Mouse (Mus musculus) intestine, embryonic 16.5 days (tissue): ENCODE results near the gene Taf10. TPM values are rescaled to one million over a fixed set of nuclear protein-coding genes. Genes with fewer than 3 reads are reported as not detected.
"Not testable (repeated sequence)": the region's sequence is repeated elsewhere in the genome, so short reads cannot be mapped to it uniquely, and the experiment has no call there.

Source experiments
- ATAC-seq: fragments of 200-750 bp; cut with Nextera tagmentation; 2 replicates; pipeline ENCODE4 v1.8.0; 2017; ENCODE audit warnings: moderate TSS enrichment, moderate library complexity
- H3K27ac ChIP-seq: fragments of 300-500 bp; sonication (generic); 2 replicates; pipeline ENCODE4 v1.5.1; 2014; ENCODE audit warnings: mild to moderate bottlenecking, low read length
- H3K27me3 ChIP-seq: fragments of 300-500 bp; sonication (generic); replicated peaks from 2 replicates; pipeline ENCODE4 v1.6.1; 2014; ENCODE audit warnings: low read length, control low read depth, mixed read lengths; ENCODE audit not compliant: control insufficient read depth, insufficient read depth
- H3K36me3 ChIP-seq: fragments of 300-500 bp; sonication (generic); 2 replicates; pipeline ENCODE4 v1.6.1; 2014; ENCODE audit warnings: low read length, control low read depth; ENCODE audit not compliant: control insufficient read depth, insufficient read depth
- H3K4me1 ChIP-seq: fragments of 300-500 bp; sonication (generic); 2 replicates; pipeline ENCODE4 v1.6.1; 2014; ENCODE audit warnings: low read length, control low read depth, mixed read lengths; ENCODE audit not compliant: control insufficient read depth, insufficient read depth
- H3K4me2 ChIP-seq: fragments of 300-500 bp; sonication (generic); 2 replicates; pipeline ENCODE4 v1.6.1; 2014; ENCODE audit warnings: low read depth, low read length, control low read depth
- H3K4me3 ChIP-seq: fragments of 300-500 bp; sonication (generic); 2 replicates; pipeline ENCODE4 v1.5.1; 2014; ENCODE audit warnings: mild to moderate bottlenecking, low read length
- H3K9ac ChIP-seq: fragments of 300-500 bp; sonication (generic); 2 replicates; pipeline ENCODE4 v1.6.1; 2014; ENCODE audit warnings: low read depth, low read length
- H3K9me3 ChIP-seq: fragments of 300-500 bp; sonication (generic); 2 replicates; pipeline ENCODE4 v1.6.1; 2016; ENCODE audit warnings: low read length, control low read depth; ENCODE audit not compliant: control insufficient read depth
- WGBS: fragments of 180-500 bp; shearing (Covaris S2); extraction: QIAGEN DNeasy Blood & Tissue Kit; methylation state at CpG from one replicate; pipeline ENCODE4 v1.1.7; 2014; 5-methylcytosine and 5-hydroxymethylcytosine counted together
- polyA plus RNA-seq: library from polyadenylated mRNA; unstranded; fragments of >200 nt; fragmentation: Nextera tagmentation; extraction: Ambion mirVana; gene quantifications from 2 replicates; pipeline ENCODE4 v1.2.1, GENCODE M21; 2015

The Taf10 gene
- polyA plus RNA-seq, 1 experiment from 2014 or later: 114 TPM

GRCm38 (mm10) chr7:105762517-105763270, 18.5 kb upstream of the Taf10 start:
- Histone ChIP-seq H3K4me2 (peak overlapping the region; percentile 59), H3K27ac (no peak overlapping the region), H3K36me3 (peaks cover 17% of the 10 kb centered on the region), H3K27me3 (no peaks in the 10 kb centered on the region), H3K9ac (0 out of 2 replicates have a peak overlapping the region, but pooled peaks have one; percentile 5), H3K9me3 (no peaks in the 10 kb centered on the region), H3K4me3 (peak overlapping the region; percentile 36), H3K4me1 (no peaks in the 10 kb centered on the region)
- 46% methylated on average over 55 of the region's 55 CpGs for WGBS
- ATAC-seq: 0 out of 2 replicates have a peak, but pooled peaks have one; percentile 26

- Histone ChIP-seq H3K9me3 (no peaks in the 10 kb centered on the region), H3K27me3 (no peaks in the 10 kb centered on the region), H3K4me1 (no peaks in the 10 kb centered on the region), H3K4me3 (peak overlapping the region; percentile 36), H3K36me3 (peaks cover 17% of the 10 kb centered on the region), H3K27ac (no peak overlapping the region), H3K4me2 (peak overlapping the region; percentile 59), H3K9ac (0 out of 2 replicates have a peak overlapping the region, but pooled peaks have one; percentile 5)
- peak; percentile 67 for ATAC-seq
- 44% methylated on average over 51 of the region's 51 CpGs for WGBS
Observed at GRCm38 (mm10) chr7:105761813-105762484, 17.8 kb upstream of the Taf10 start.

GRCm38 (mm10) chr7:105753281-105753680, 9.1 kb upstream of the Taf10 start:
- Histone ChIP-seq H3K4me3 (no peak overlapping the region), H3K9ac (no peak overlapping the region), H3K27me3 (no peaks in the 10 kb centered on the region), H3K4me1 (peaks cover 12% of the 10 kb centered on the region), H3K36me3 (peaks cover 7% of the 10 kb centered on the region), H3K27ac (no peak overlapping the region), H3K9me3 (no peaks in the 10 kb centered on the region), H3K4me2 (no peak overlapping the region)
- no peak for ATAC-seq
- 90% methylated on average over 10 of the region's 10 CpGs for WGBS

- no peaks in the 10 kb centered on the region for H3K9me3 ChIP-seq
- 94% methylated on average over 2 of the region's 2 CpGs for WGBS
- H3K27me3 ChIP-seq: no peaks in the 10 kb centered on the region
- no peak overlapping the region for H3K4me3 ChIP-seq
- peaks cover 12% of the 10 kb centered on the region for H3K4me1 ChIP-seq
- H3K9ac ChIP-seq: no peak overlapping the region
- ATAC-seq: peak; percentile 3; the same call in 1 of the 2 replicates
- H3K36me3 ChIP-seq: peaks cover 6% of the 10 kb centered on the region
- no peak overlapping the region for H3K27ac ChIP-seq
- H3K4me2 ChIP-seq: no peak overlapping the region
Observed at GRCm38 (mm10) chr7:105752716-105753115, 8.6 kb upstream of the Taf10 start.

- 15% methylated on average over 20 of the region's 20 CpGs for WGBS
- Histone ChIP-seq H3K9me3 (no peaks in the 10 kb centered on the region), H3K4me3 (peak within 1 kb of the TSS; percentile 68), H3K9ac (peak within 1 kb of the TSS; percentile 80), H3K4me1 (peaks cover 12% of the 10 kb centered on the region), H3K27ac (peak within 1 kb of the TSS; percentile 30; the same call in 1 of the 2 replicates), H3K27me3 (no peaks in the 10 kb centered on the region), H3K36me3 (peaks cover 8% of the 10 kb centered on the region), H3K4me2 (peak within 1 kb of the TSS; percentile 76)
- ATAC-seq: peak; percentile 92
Observed at GRCm38 (mm10) chr7:105751491-105752433, 7.6 kb upstream of the Taf10 start, which contains the start of gene Tpp1. Tpp1 (minus strand) TSS chr7:105752235.

- WGBS: 67% methylated on average over 2 of the region's 2 CpGs
- H3K27ac ChIP-seq: no peak overlapping the region
- no peak overlapping the region for H3K4me2 ChIP-seq
- H3K4me3 ChIP-seq: no peak overlapping the region
- no peak overlapping the region for H3K9ac ChIP-seq
- no peak for ATAC-seq
- no peaks in the 10 kb centered on the region for H3K9me3 ChIP-seq
- no peaks in the 10 kb centered on the region for H3K27me3 ChIP-seq
- H3K36me3 ChIP-seq: peaks cover 5% of the 10 kb centered on the region; the same call in 1 of the 2 replicates
- peaks cover 15% of the 10 kb centered on the region for H3K4me1 ChIP-seq
Observed at GRCm38 (mm10) chr7:105747776-105748175, 3.6 kb upstream of the Taf10 start.

- Histone ChIP-seq H3K4me2 (peak overlapping the region; percentile 72), H3K27ac (peak overlapping the region; percentile 73), H3K4me3 (peak overlapping the region; percentile 84), H3K36me3 (peaks cover 18% of the 10 kb centered on the region), H3K9ac (peak overlapping the region; percentile 84)
- not testable (repeated sequence) for H3K4me1 ChIP-seq, ATAC-seq, H3K27me3 ChIP-seq, H3K9me3 ChIP-seq
- WGBS: 31% methylated on average over 20 of the region's 20 CpGs
Observed at GRCm38 (mm10) chr7:105743246-105743925, 775 bp downstream of the Taf10 start.

- Histone ChIP-seq H3K4me3 (0 out of 2 replicates have a peak overlapping the region, but pooled peaks have one; percentile 84), H3K4me2 (peak overlapping the region; percentile 72; the same call in 1 of the 2 replicates), H3K36me3 (peaks cover 16% of the 10 kb centered on the region), H3K4me1 (peaks cover 12% of the 10 kb centered on the region)
- not testable (repeated sequence) for ATAC-seq, H3K27me3 ChIP-seq, H3K27ac ChIP-seq, H3K9me3 ChIP-seq, H3K9ac ChIP-seq
- 79% methylated on average over 7 of the region's 7 CpGs for WGBS
Observed at GRCm38 (mm10) chr7:105742539-105743215, 1.5 kb downstream of the Taf10 start.
